Mouse (Mus musculus): ENCODE measurements around the gene Edn2. TPM values are rescaled to one million over a fixed set of nuclear protein-coding genes. Genes with fewer than 3 reads are reported as not detected.

The Edn2 gene
- polyA plus RNA-seq, 1 experiment from 2014 or later: not detected

- Histone ChIP-seq H3K9me3 (ENCODE audit: control insufficient read depth, low read length) (no peaks in the 10 kb centered on the region), H3K36me3 (ENCODE audit: control insufficient read depth, insufficient read depth, low read length) (no peaks in the 10 kb centered on the region), H3K4me2 (ENCODE audit: low read depth, severe bottlenecking) (no peak overlapping the region), H3K4me1 (ENCODE audit: control insufficient read depth, insufficient read depth, low read length) (no peaks in the 10 kb centered on the region), H3K4me3 (ENCODE audit: low read depth, low read length) (no peak overlapping the region), H3K27me3 (ENCODE audit: control insufficient read depth, insufficient read depth, low read length) (0 out of 2 replicates have a peak, but pooled peaks cover 5% of the 10 kb centered on the region), H3K27ac (replicated peaks; ENCODE audit: low read depth, low read length) (no peak overlapping the region), H3K9ac (ENCODE audit: low read length) (no peak overlapping the region)
- 74% methylated on average over 11 of the region's 11 CpGs for WGBS
- DNase-seq (ENCODE audit: low spot score) (no peak), ATAC-seq (ENCODE audit: insufficient number of reproducible peaks, low FRiP score, low TSS enrichment, low read depth) (no peak)
These were observed 2.2 kb downstream of the Edn2 start for GRCm38 (mm10) chr4:120163242-120163641.

GRCm38 (mm10) chr4:120164316-120164715 is 3.3 kb downstream of the Edn2 start:
- Histone ChIP-seq H3K4me2 (ENCODE audit: low read depth, severe bottlenecking) (no peak overlapping the region), H3K9ac (ENCODE audit: low read length) (no peak overlapping the region), H3K27ac (replicated peaks; ENCODE audit: low read depth, low read length) (no peak overlapping the region), H3K9me3 (ENCODE audit: control insufficient read depth, low read length) (no peaks in the 10 kb centered on the region), H3K36me3 (ENCODE audit: control insufficient read depth, insufficient read depth, low read length) (no peaks in the 10 kb centered on the region), H3K4me1 (ENCODE audit: control insufficient read depth, insufficient read depth, low read length) (no peaks in the 10 kb centered on the region), H3K4me3 (ENCODE audit: low read depth, low read length) (no peak overlapping the region), H3K27me3 (ENCODE audit: control insufficient read depth, insufficient read depth, low read length) (0 out of 2 replicates have a peak, but pooled peaks cover 5% of the 10 kb centered on the region)
- DNase-seq (ENCODE audit: low spot score): no peak
- ATAC-seq (ENCODE audit: insufficient number of reproducible peaks, low FRiP score, low TSS enrichment, low read depth): no peak
- WGBS: 90% methylated on average over 5 of the region's 5 CpGs

- H3K36me3 ChIP-seq (ENCODE audit: control insufficient read depth, insufficient read depth, low read length): no peaks in the 10 kb centered on the region
- no peak for ATAC-seq (ENCODE audit: insufficient number of reproducible peaks, low FRiP score, low TSS enrichment, low read depth)
- WGBS: 85% methylated on average over 6 of the region's 6 CpGs
These were observed 6.8 kb downstream of the Edn2 start for GRCm38 (mm10) chr4:120167778-120168177.

GRCm38 (mm10) chr4:120168346-120168745 is 7.3 kb downstream of the Edn2 start:
- Histone ChIP-seq H3K27me3 (ENCODE audit: control insufficient read depth, insufficient read depth, low read length) (no peaks in the 10 kb centered on the region), H3K9ac (ENCODE audit: low read length) (no peak overlapping the region), H3K4me2 (ENCODE audit: low read depth, severe bottlenecking) (no peak overlapping the region), H3K4me3 (ENCODE audit: low read depth, low read length) (no peak overlapping the region), H3K27ac (replicated peaks; ENCODE audit: low read depth, low read length) (no peak overlapping the region), H3K4me1 (ENCODE audit: control insufficient read depth, insufficient read depth, low read length) (no peaks in the 10 kb centered on the region), H3K9me3 (ENCODE audit: control insufficient read depth, low read length) (no peaks in the 10 kb centered on the region), H3K36me3 (ENCODE audit: control insufficient read depth, insufficient read depth, low read length) (no peaks in the 10 kb centered on the region)
- DNase-seq (ENCODE audit: low spot score): no peak
- 88% methylated on average over 4 of the region's 4 CpGs for WGBS
- ATAC-seq (ENCODE audit: insufficient number of reproducible peaks, low FRiP score, low TSS enrichment, low read depth): no peak

More at GRCm38 (mm10) chr4:120167778-120168177, 6.8 kb downstream of the Edn2 start:
- Histone ChIP-seq H3K9ac (ENCODE audit: low read length) (no peak overlapping the region), H3K4me3 (ENCODE audit: low read depth, low read length) (no peak overlapping the region), H3K9me3 (ENCODE audit: control insufficient read depth, low read length) (no peaks in the 10 kb centered on the region), H3K27me3 (ENCODE audit: control insufficient read depth, insufficient read depth, low read length) (no peaks in the 10 kb centered on the region), H3K4me2 (ENCODE audit: low read depth, severe bottlenecking) (no peak overlapping the region), H3K27ac (replicated peaks; ENCODE audit: low read depth, low read length) (no peak overlapping the region), H3K4me1 (ENCODE audit: control insufficient read depth, insufficient read depth, low read length) (no peaks in the 10 kb centered on the region)
- DNase-seq (ENCODE audit: low spot score): no peak

GRCm38 (mm10) chr4:120170387-120170936 is 9.5 kb downstream of the Edn2 start:
- no peak for DNase-seq (ENCODE audit: low spot score)
- Histone ChIP-seq H3K4me3 (ENCODE audit: low read depth, low read length) (no peak overlapping the region), H3K4me1 (ENCODE audit: control insufficient read depth, insufficient read depth, low read length) (no peaks in the 10 kb centered on the region), H3K4me2 (ENCODE audit: low read depth, severe bottlenecking) (no peak overlapping the region), H3K36me3 (ENCODE audit: control insufficient read depth, insufficient read depth, low read length) (no peaks in the 10 kb centered on the region), H3K9ac (ENCODE audit: low read length) (no peak overlapping the region), H3K27ac (replicated peaks; ENCODE audit: low read depth, low read length) (no peak overlapping the region), H3K9me3 (ENCODE audit: control insufficient read depth, low read length) (no peaks in the 10 kb centered on the region), H3K27me3 (ENCODE audit: control insufficient read depth, insufficient read depth, low read length) (no peaks in the 10 kb centered on the region)
- 40% methylated on average over 9 of the region's 9 CpGs for WGBS
- ATAC-seq (ENCODE audit: insufficient number of reproducible peaks, low FRiP score, low TSS enrichment, low read depth): no peak

GRCm38 (mm10) chr4:120172050-120172684 is 11.2 kb downstream of the Edn2 start:
- DNase-seq (ENCODE audit: low spot score) (no peak), ATAC-seq (ENCODE audit: insufficient number of reproducible peaks, low FRiP score, low TSS enrichment, low read depth) (no peak)
- Histone ChIP-seq H3K9ac (ENCODE audit: low read length) (no peak overlapping the region), H3K4me3 (ENCODE audit: low read depth, low read length) (no peak overlapping the region), H3K9me3 (ENCODE audit: control insufficient read depth, low read length) (no peaks in the 10 kb centered on the region), H3K4me2 (ENCODE audit: low read depth, severe bottlenecking) (no peak overlapping the region), H3K27me3 (ENCODE audit: control insufficient read depth, insufficient read depth, low read length) (no peaks in the 10 kb centered on the region), H3K27ac (replicated peaks; ENCODE audit: low read depth, low read length) (no peak overlapping the region), H3K36me3 (ENCODE audit: control insufficient read depth, insufficient read depth, low read length) (no peaks in the 10 kb centered on the region), H3K4me1 (ENCODE audit: control insufficient read depth, insufficient read depth, low read length) (no peaks in the 10 kb centered on the region)
- WGBS: 17% methylated on average over 7 of the region's 7 CpGs

GRCm38 (mm10) chr4:120179123-120179522 is 18.1 kb downstream of the Edn2 start:
- Histone ChIP-seq H3K4me3 (ENCODE audit: low read depth, low read length) (no peak overlapping the region), H3K27me3 (ENCODE audit: control insufficient read depth, insufficient read depth, low read length) (no peaks in the 10 kb centered on the region), H3K9me3 (ENCODE audit: control insufficient read depth, low read length) (no peaks in the 10 kb centered on the region), H3K4me2 (ENCODE audit: low read depth, severe bottlenecking) (no peak overlapping the region), H3K9ac (ENCODE audit: low read length) (no peak overlapping the region), H3K27ac (replicated peaks; ENCODE audit: low read depth, low read length) (no peak overlapping the region), H3K36me3 (ENCODE audit: control insufficient read depth, insufficient read depth, low read length) (no peaks in the 10 kb centered on the region), H3K4me1 (ENCODE audit: control insufficient read depth, insufficient read depth, low read length) (no peaks in the 10 kb centered on the region)
- DNase-seq (ENCODE audit: low spot score) (no peak), ATAC-seq (ENCODE audit: insufficient number of reproducible peaks, low FRiP score, low TSS enrichment, low read depth) (no peak)
- 86% methylated on average over 4 of the region's 4 CpGs for WGBS

- no peak overlapping the region for H3K9ac ChIP-seq (ENCODE audit: low read length)
- H3K4me1 ChIP-seq (ENCODE audit: control insufficient read depth, insufficient read depth, low read length): no peaks in the 10 kb centered on the region
- H3K4me3 ChIP-seq (ENCODE audit: low read depth, low read length): no peak overlapping the region
- no peaks in the 10 kb centered on the region for H3K27me3 ChIP-seq (ENCODE audit: control insufficient read depth, insufficient read depth, low read length)
- DNase-seq (ENCODE audit: low spot score) (no peak), ATAC-seq (ENCODE audit: insufficient number of reproducible peaks, low FRiP score, low TSS enrichment, low read depth) (no peak)
- no peaks in the 10 kb centered on the region for H3K36me3 ChIP-seq (ENCODE audit: control insufficient read depth, insufficient read depth, low read length)
- H3K27ac ChIP-seq (replicated peaks; ENCODE audit: low read depth, low read length): no peak overlapping the region
- H3K9me3 ChIP-seq (ENCODE audit: control insufficient read depth, low read length): no peaks in the 10 kb centered on the region
- H3K4me2 ChIP-seq (ENCODE audit: low read depth, severe bottlenecking): no peak overlapping the region
These were observed 19.5 kb downstream of the Edn2 start for GRCm38 (mm10) chr4:120180535-120180934.

Data from limb, embryonic 11.5 days (tissue).